Mouse (Mus musculus): Measurements from ENCODE around the gene Wfdc1. TPM values are rescaled to one million over a fixed set of nuclear protein-coding genes. Genes with fewer than 3 reads are reported as not detected.

Wfdc1 gene
- polyA plus RNA-seq, 1 experiment from 2014 or later = 15.6 TPM

DNA sequence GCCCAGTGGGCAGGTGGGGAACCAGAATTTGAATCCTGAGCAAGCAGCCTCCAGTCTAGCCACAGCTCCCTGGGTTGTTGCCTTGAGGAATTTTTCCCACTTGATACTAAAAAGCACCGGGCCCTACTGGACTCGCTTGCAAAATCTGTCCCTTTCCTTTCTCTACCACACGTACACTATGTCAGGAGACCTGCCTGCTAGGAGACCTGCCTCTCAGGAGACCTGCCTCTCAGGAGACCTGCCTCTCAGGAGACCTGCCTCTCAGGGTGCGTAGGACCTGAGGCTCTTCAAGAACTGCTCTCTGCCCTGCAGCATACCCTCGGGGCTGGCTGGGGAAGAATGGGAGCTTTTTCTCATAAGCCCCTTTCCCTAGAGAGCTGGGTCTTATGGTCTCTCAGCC, 47.3 kb downstream of the Wfdc1 start:
- peaks cover 4% of the 10 kb centered on the region; the same call in 1 of the 2 replicates for H3K4me1 ChIP-seq (replicated peaks; ENCODE audit: control insufficient read depth, insufficient read depth, low read length)
- no peak overlapping the region for H3K4me3 ChIP-seq (ENCODE audit: low read depth, low read length)
- no peak overlapping the region for H3K4me2 ChIP-seq (replicated peaks; ENCODE audit: low read depth)
- no peak for TF ChIP-seq CTCF (IDR thresholded peaks at IDR 0.05; ENCODE audit: low read depth)
- no peaks in the 10 kb centered on the region for H3K9me3 ChIP-seq (ENCODE audit: control insufficient read depth)
- ATAC-seq = no peak
- no peak overlapping the region for H3K9ac ChIP-seq (ENCODE audit: low read depth, low read length)
- WGBS = 87% methylated on average over 5 of the region's 5 CpGs
- no peaks in the 10 kb centered on the region for H3K27me3 ChIP-seq (replicated peaks; ENCODE audit: control insufficient read depth, insufficient read depth, low read length)
- no peaks in the 10 kb centered on the region for H3K36me3 ChIP-seq (ENCODE audit: control insufficient read depth, insufficient read depth)
- H3K27ac ChIP-seq (ENCODE audit: low read depth, low read length) = no peak overlapping the region

GRCm38 (mm10) chr8:119715221-119715620, 49.1 kb downstream of the Wfdc1 start:
- ATAC-seq = peak; percentile 90
- no peak overlapping the region for H3K9ac ChIP-seq (ENCODE audit: low read depth, low read length)
- peak; percentile 33 for TF ChIP-seq CTCF (IDR thresholded peaks at IDR 0.05; ENCODE audit: low read depth)
- H3K27me3 ChIP-seq (replicated peaks; ENCODE audit: control insufficient read depth, insufficient read depth, low read length) = no peaks in the 10 kb centered on the region
- H3K36me3 ChIP-seq (ENCODE audit: control insufficient read depth, insufficient read depth) = no peaks in the 10 kb centered on the region
- peaks cover 4% of the 10 kb centered on the region; the same call in 1 of the 2 replicates for H3K4me1 ChIP-seq (replicated peaks; ENCODE audit: control insufficient read depth, insufficient read depth, low read length)
- no peak overlapping the region for H3K4me3 ChIP-seq (ENCODE audit: low read depth, low read length)
- peak overlapping the region; percentile 25; the same call in 1 of the 2 replicates for H3K4me2 ChIP-seq (replicated peaks; ENCODE audit: low read depth)
- 15% methylated on average over 12 of the region's 12 CpGs for WGBS
- no peaks in the 10 kb centered on the region for H3K9me3 ChIP-seq (ENCODE audit: control insufficient read depth)
- H3K27ac ChIP-seq (ENCODE audit: low read depth, low read length) = peak overlapping the region; percentile 70

DNA sequence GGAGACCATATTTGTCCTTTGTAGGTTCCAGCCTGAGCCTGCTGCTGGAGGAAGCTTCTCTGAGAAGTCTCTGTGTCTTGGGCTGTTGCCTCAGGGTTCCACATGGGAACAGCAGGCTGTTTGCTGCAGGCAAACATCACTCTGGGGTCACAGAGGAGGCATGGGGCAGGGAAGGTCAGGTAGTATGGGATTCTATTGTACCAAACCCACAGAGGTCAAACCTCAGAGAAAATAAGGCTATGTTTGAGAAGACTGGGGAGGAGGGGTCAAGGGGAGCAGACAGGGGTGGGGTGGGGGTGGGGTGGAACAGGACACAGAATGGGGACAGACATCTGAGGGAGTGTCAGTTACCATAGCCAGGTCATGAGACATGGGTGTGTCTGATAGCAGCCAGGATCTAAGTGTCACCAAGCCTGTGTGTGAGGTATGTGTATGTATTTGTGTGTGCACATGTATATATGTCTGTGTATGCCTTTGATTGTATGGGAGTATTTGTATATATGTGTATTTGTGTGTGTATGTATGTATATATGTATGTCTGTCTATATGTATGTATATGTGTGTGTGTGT, 50.6 kb downstream of the Wfdc1 start:
- no peak overlapping the region for H3K4me3 ChIP-seq (ENCODE audit: low read depth, low read length)
- H3K4me1 ChIP-seq (replicated peaks; ENCODE audit: control insufficient read depth, insufficient read depth, low read length) = 0 out of 2 replicates have a peak, but pooled peaks cover 4% of the 10 kb centered on the region
- no peaks in the 10 kb centered on the region for H3K27me3 ChIP-seq (replicated peaks; ENCODE audit: control insufficient read depth, insufficient read depth, low read length)
- H3K9ac ChIP-seq (ENCODE audit: low read depth, low read length) = no peak overlapping the region
- peak; percentile 37; the same call in 1 of the 2 replicates for ATAC-seq
- no peaks in the 10 kb centered on the region for H3K36me3 ChIP-seq (ENCODE audit: control insufficient read depth, insufficient read depth)
- H3K27ac ChIP-seq (ENCODE audit: low read depth, low read length) = no peak overlapping the region
- TF ChIP-seq CTCF (IDR thresholded peaks at IDR 0.05; ENCODE audit: low read depth) = no peak
- no peaks in the 10 kb centered on the region for H3K9me3 ChIP-seq (ENCODE audit: control insufficient read depth)
- no peak overlapping the region for H3K4me2 ChIP-seq (replicated peaks; ENCODE audit: low read depth)

DNA sequence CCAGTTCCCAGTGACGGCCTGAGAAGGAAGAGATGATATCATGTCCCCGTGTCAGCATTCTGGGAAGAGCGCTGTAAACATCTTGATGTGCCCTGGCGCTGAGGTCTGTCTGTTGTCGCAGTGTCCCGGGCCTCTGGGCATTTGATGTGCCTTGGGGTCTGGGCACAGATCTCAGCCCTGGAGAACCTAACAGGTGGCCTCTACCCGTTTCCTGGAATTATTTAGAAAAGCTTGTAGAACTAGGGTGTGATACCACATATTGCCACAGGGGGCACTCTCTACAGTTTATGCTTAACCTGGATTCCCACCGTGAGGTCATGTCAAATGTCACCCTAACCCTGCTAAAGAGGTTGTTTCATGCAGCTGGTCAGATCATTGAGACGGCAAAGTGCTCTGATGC, 51.6 kb downstream of the Wfdc1 start:
- H3K4me2 ChIP-seq (replicated peaks; ENCODE audit: low read depth) = no peak overlapping the region
- no peaks in the 10 kb centered on the region for H3K27me3 ChIP-seq (replicated peaks; ENCODE audit: control insufficient read depth, insufficient read depth, low read length)
- H3K9me3 ChIP-seq (ENCODE audit: control insufficient read depth) = no peaks in the 10 kb centered on the region
- 65% methylated on average over 9 of the region's 9 CpGs for WGBS
- no peaks in the 10 kb centered on the region for H3K36me3 ChIP-seq (ENCODE audit: control insufficient read depth, insufficient read depth)
- no peak overlapping the region for H3K4me3 ChIP-seq (ENCODE audit: low read depth, low read length)
- peak; percentile 80 for TF ChIP-seq CTCF (IDR thresholded peaks at IDR 0.05; ENCODE audit: low read depth)
- no peak for ATAC-seq
- no peak overlapping the region for H3K27ac ChIP-seq (ENCODE audit: low read depth, low read length)
- no peak overlapping the region for H3K9ac ChIP-seq (ENCODE audit: low read depth, low read length)
- H3K4me1 ChIP-seq (replicated peaks; ENCODE audit: control insufficient read depth, insufficient read depth, low read length) = 0 out of 2 replicates have a peak, but pooled peaks cover 4% of the 10 kb centered on the region

DNA sequence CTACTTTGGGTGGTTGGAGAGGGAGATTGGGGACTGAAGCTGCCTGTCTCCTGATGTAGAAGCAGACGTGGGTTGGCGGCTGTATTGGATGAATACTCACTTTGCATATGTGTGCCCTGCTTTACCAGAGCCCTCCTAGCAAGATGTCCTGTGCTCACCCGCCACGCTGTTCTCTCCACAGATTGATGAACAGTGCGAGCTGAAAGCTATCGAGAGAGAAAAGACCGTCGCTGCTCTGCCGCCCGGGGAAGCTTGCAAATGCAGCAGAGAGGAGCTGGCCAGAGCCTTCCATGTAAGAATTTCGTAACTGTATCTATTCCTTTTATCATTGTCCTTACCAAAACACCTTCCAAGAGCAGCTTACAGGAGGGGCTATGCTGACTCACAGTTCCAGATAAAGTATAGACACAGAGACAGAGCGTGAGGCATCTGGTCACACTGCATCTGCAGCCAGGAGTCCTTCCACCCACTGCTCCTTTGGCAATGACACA, 52.9 kb downstream of the Wfdc1 start:
- whole genome bisulfite sequencing = 76% methylated on average over 12 of the region's 12 CpGs
- Histone ChIP-seq H3K27ac (ENCODE audit: low read depth, low read length) (no peak overlapping the region), H3K27me3 (replicated peaks; ENCODE audit: control insufficient read depth, insufficient read depth, low read length) (no peaks in the 10 kb centered on the region), H3K4me1 (replicated peaks; ENCODE audit: control insufficient read depth, insufficient read depth, low read length) (0 out of 2 replicates have a peak, but pooled peaks cover 4% of the 10 kb centered on the region), H3K9me3 (ENCODE audit: control insufficient read depth) (no peaks in the 10 kb centered on the region), H3K4me2 (replicated peaks; ENCODE audit: low read depth) (no peak overlapping the region), H3K9ac (ENCODE audit: low read depth, low read length) (no peak overlapping the region), H3K4me3 (ENCODE audit: low read depth, low read length) (no peak overlapping the region), H3K36me3 (ENCODE audit: control insufficient read depth, insufficient read depth) (no peaks in the 10 kb centered on the region)
- no peak for TF ChIP-seq CTCF (IDR thresholded peaks at IDR 0.05; ENCODE audit: low read depth)
- ATAC-seq = no peak

DNA sequence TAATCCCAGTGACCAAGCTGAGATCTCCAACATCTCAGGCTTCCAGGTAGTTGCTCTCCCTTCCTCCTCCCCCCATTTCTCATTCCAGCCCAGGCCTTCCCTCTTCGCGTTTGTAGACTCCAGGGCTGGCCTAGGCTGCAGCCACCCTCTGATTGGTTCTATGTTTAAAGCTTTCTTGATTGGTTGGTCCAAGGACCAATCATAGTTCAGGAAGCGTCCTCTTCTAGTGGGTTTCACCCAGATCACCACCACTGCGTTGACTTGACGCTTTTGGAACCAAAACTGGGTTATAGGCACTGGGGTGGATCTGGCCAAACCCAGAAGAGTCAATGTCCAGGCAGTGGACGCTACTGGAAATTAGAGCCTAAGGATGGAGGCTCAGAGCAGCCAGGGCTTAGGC, 56.2 kb downstream of the Wfdc1 start:
- WGBS = 70% methylated on average over 6 of the region's 6 CpGs
- Histone ChIP-seq H3K4me2 (replicated peaks; ENCODE audit: low read depth) (no peak overlapping the region), H3K27ac (ENCODE audit: low read depth, low read length) (no peak overlapping the region), H3K4me3 (ENCODE audit: low read depth, low read length) (no peak overlapping the region), H3K27me3 (replicated peaks; ENCODE audit: control insufficient read depth, insufficient read depth, low read length) (no peaks in the 10 kb centered on the region), H3K9me3 (ENCODE audit: control insufficient read depth) (no peaks in the 10 kb centered on the region), H3K9ac (ENCODE audit: low read depth, low read length) (no peak overlapping the region), H3K4me1 (replicated peaks; ENCODE audit: control insufficient read depth, insufficient read depth, low read length) (0 out of 2 replicates have a peak, but pooled peaks cover 2% of the 10 kb centered on the region), H3K36me3 (ENCODE audit: control insufficient read depth, insufficient read depth) (no peaks in the 10 kb centered on the region)
- no peak for TF ChIP-seq CTCF (IDR thresholded peaks at IDR 0.05; ENCODE audit: low read depth)
- ATAC-seq = no peak
